Mouse (Mus musculus): ENCODE data around the gene Fam129a.
"Not testable (repeated sequence)": the region's sequence is repeated elsewhere in the genome, so short reads cannot be mapped to it uniquely, and the experiment has no call there.

The Fam129a gene

DNA sequence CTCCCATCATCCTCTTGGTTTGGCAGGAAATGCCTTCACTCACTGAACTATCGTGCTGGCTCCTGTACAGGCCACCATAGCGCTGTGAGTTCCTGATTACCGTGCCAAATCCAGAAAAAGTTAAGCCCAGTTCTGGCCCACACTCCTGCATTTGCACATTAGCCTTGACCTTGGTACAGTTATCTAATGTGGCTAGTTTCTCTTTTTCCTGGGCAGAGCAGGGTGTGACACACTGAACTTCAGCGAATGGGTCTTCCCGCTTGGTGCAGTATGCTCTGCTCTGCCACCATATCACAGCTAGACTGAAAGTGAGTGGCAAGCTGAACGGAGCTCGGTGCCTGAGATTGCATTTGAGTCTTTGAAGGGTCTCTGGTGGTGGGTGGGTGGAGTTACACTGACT, 128.4 kb downstream of the Fam129a start:
- no peak for DNase-seq (ENCODE audit: low read depth)

DNA sequence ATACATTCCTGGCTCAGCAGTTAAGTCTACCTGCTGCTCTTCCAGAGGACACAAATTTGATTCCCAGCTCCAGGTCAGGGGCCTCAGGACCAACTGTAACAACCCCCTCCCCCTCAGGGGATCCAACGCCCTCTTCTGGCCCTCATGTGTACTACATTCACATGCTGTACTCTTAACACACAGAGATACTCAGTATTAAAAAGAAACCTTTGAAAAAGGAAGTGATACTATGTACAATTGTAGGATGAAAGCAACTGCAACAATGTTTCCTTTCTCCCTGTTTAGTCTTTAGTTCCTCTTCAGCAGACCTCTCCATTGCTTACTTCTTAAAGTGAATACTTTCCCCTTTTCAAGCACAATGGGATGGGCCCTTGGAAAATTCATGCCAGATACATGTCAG, 131.8 kb downstream of the Fam129a start:
- DNase-seq (ENCODE audit: low read depth) = no peak

DNA sequence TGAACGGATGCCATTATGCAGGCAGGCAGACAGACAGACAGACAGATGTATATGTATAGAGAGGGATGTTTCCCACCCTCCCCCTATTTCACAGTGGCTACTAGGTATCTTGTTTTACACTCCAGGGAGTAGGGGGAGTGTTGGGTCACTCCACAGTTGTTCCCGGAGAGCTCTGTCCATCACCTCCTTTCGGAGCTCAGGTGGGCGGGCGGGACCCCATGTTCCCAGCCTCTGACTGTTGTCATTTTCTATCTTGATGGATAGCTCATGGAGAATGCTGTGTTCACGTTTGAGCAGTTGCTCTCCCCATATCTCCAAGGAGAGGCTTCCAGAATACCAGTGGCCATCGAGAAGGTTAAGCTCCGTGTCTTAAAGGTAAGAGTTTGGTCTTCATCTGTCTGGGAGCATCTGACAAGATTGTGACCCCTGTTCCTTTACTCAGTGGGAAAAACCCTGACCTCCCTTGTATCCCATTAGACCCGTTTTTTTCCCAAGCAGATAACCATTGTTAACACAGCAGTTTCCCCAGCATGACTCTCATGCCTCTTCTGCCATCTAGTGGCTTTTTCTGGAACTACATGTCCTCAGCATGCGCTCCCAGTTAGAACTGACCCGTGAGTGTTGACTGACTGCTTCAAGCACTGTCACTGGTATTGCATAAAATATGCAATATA, 134.9 kb downstream of the Fam129a start:
- peak; percentile 87 for DNase-seq (ENCODE audit: low read depth)

DNA sequence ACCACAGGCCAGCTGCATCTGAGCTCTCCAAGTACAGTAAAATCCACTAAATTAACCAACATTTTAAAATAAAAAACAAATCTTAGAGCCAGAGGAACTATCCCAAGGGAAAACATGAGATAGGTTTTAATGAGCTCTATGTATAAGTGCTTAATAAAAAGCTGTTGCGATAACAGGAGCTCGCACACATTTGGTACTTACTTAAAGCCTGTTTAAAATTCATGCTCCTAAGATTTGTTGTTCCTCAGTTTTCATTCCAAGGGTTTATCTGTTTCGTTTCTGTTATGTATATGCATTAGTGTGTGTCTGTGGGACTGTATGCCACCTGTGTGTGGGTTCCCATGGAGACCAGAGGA, 135.4 kb downstream of the Fam129a start:
- no peak for DNase-seq (ENCODE audit: low read depth)

GRCm38 (mm10) chr1:151708966-151709733, 138.2 kb downstream of the Fam129a start:
- no peak for DNase-seq (ENCODE audit: low read depth)

DNA sequence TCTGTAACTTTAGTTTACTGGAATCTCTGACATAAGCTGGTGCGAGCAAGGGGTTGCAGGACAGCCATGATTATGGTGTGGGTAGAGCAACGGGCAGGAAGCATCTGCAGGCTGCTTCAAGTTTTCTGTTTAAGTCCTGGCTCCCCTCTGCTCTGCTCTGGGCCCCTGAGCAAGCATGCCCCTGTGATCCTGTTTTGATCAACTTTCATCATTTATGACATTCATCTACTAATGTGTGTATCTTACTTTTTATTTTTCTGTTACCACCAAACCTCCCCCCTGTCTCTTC, 138.7 kb downstream of the Fam129a start:
- DNase-seq (ENCODE audit: low read depth) = no peak

DNA sequence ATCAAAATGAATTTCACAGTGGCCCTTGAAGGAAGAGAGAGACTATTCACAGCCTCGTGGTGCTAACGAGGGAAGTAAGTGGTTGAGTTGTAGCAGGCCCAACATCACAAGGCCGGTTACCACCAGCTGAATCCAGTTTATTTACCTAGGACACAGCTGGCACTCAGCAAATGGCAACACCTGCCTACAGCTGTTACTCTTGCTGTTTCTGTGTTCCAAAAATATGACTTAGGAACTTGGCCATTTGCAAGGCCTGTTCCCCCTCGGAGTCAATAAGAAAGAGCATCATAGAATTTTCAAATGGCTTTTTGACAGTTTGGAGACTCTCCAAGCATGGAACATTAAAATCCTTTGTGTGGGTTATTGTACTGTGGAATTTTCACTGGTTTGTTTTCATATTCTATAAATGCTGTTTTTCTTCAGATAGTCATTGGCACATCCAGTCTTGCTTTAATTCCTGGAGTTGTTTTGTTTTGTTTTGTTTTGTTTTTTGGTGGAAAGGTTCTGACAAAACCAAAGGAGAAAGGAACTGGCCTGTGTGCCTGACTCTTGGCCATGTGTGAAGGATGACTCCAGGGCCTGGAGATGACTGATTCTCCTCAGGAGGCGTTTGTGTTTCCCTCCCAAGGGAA, 139.6 kb downstream of the Fam129a start:
- no peak for DNase-seq (ENCODE audit: low read depth)

GRCm38 (mm10) chr1:151711062-151711461, 140.1 kb downstream of the Fam129a start:
- no peak for DNase-seq (ENCODE audit: low read depth)

DNA sequence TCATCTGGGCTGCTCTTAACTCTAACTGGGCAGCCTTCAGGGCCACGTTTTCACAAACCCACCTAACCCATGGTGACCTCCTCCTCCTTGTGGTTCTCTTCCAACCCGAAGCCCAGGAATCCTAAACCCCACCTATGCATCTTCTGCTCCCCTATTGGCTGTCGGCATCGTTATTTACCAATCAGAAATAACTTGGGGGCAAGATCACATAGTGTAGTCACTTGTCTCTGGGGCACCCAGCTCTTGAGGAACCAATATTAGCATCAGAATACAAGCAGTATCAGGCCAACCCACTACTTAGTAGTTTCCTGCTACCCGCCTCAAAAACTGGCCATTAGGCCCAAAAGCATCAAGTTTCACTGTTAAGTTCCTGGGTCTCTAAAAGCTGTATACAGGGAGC, 141.7 kb downstream of the Fam129a start:
- no peak for DNase-seq (ENCODE audit: low read depth)

- DNase-seq (ENCODE audit: low read depth) = no peak
Measured at GRCm38 (mm10) chr1:151713622-151714021, 142.6 kb downstream of the Fam129a start.

DNA sequence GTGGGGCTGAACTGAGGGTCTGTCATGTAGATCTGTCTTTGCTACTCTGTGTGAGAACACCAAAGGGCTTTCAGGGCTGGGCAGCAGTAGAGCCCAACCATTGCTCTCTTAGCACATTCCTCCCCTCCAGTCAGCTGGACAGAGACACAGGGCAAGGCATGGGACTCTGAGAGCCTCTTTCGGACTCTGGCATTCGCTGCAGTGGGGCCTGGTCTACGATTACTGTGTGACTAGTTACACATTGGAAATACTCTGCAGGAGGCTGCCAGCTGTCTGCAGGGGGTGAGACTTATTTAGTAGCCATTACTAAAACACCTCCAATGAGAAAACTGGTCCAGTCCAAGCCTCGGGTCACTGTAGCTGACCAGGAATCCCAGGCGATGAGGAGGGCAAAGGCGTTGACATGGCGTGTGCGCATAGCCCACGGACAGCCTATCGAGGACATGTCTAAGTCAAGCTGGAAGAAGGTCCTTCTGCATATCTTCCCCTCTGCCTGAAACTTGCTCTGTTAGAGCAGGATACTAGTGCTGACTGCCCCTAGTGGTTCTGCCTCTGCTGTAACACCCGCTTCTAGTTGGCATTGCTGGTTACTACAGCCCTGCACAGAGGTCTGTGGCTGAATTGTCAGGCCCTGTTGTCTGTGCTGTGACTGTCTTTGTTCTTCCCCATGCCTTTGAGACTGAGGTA, 145.2 kb downstream of the Fam129a start:
- DNase-seq (ENCODE audit: low read depth) = no peak

DNA sequence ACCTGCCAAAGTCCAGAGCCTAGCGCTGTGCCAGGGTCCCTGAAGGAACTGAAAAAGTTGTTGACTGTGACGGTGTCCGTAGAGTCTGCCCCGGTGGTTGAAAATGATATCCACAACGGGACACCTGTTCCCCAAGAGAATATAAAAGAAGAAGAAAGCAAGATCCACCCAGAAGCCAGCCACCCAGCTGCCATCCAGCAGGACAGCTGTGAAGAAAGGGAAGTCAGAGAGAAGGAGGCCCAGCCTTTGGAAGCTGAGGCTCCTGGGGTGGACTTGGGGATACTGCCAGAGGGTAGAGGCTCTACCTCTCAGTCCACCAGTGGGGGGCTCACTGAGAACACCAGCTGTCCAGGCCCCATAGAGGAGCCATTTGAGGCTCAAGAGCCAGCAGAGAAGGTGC, 146.6 kb downstream of the Fam129a start:
- no peak for DNase-seq (ENCODE audit: low read depth)

GRCm38 (mm10) chr1:151718575-151718974, 147.6 kb downstream of the Fam129a start:
- DNase-seq (ENCODE audit: low read depth) = no peak

DNA sequence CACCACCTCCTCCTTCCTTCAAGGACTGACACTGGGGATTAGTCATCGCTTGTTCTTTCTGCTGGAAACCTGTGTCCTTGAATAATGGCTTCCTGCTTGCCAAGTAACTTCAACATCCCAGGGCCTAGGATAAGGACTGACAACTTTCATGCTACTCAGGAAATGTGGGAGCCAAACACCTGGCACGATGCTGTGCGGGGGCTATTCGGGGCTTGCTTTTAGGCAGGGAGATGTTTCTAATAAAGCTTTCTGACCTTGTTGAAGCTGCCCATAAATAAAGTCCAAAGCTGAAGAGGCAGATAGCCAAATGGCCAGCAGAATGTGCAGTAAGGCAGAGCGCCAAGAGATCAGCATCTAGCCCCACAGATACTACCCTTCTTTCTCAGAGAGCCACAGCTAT, 148.9 kb downstream of the Fam129a start:
- no peak for DNase-seq (ENCODE audit: low read depth)

DNA sequence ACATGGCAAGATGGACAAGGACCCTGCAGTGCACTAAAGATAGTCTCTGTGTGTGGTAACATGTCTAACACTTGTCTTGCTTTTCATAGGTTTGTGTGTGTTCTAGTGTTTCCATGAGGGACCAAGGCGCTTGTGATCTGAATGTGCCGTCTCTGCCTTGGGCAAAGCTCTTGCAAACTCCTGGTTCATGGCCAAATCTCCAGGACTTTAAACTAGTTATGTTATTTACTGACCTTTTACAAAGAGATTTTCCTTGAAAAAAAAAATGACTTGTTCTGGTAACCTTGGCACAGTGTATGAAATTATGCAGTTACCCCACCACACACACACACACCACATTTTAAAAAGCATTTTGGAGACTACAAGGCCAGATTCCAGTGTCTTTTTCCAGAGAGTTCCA, 149.6 kb downstream of the Fam129a start:
- DNase-seq (ENCODE audit: low read depth) = no peak

GRCm38 (mm10) chr1:151721357-151721983, 150.5 kb downstream of the Fam129a start:
- DNase-seq (ENCODE audit: low read depth) = no peak

GRCm38 (mm10) chr1:151723771-151724170, 152.8 kb downstream of the Fam129a start:
- no peak for DNase-seq (ENCODE audit: low read depth)

GRCm38 (mm10) chr1:151725590-151725989, 154.6 kb downstream of the Fam129a start:
- no peak for DNase-seq (ENCODE audit: low read depth)

DNA sequence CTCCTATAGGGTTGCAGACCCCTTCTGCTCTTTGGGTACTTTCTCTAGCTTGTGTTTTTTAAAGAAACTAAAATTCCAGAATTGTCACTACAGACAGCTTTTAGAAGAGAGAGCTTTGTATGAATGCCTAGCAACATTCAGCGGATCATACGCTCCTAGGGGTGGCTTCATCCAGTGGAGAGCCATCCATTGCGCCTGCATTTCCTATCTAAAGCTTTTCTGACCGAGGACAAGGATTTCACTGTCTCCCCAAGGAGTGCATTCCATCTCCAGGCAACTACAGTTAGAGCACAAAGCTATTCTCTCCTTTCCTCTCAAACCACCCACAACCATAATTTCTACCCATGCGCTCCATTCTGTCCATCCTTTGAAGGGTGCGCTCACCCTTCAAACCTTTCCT, 155.4 kb downstream of the Fam129a start:
- no peak for DNase-seq (ENCODE audit: low read depth)

- DNase-seq (ENCODE audit: low read depth) = no peak
Measured at GRCm38 (mm10) chr1:151728141-151728540, 157.2 kb downstream of the Fam129a start.

DNA sequence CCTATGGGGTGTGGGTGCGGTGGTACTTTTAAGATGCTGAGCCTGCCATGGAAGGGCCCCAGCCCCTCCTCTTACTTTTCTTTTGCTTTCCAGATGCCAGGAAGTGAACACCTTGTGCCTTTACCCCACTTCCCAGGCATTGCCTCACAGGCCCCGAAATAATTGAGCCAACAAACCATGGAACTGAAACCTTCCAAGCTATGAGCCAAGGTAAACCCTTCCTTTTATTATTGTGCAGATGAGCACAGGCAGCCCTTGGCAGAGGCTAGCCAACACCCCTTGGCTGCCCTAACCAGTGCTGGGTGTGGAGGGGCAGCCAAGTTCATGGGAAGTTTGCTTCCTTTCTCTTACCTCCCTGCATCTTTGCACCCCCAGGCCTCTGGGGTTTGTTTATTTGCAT, 166.2 kb downstream of the Fam129a start:
- DNase-seq (ENCODE audit: low read depth) = no peak

DNA sequence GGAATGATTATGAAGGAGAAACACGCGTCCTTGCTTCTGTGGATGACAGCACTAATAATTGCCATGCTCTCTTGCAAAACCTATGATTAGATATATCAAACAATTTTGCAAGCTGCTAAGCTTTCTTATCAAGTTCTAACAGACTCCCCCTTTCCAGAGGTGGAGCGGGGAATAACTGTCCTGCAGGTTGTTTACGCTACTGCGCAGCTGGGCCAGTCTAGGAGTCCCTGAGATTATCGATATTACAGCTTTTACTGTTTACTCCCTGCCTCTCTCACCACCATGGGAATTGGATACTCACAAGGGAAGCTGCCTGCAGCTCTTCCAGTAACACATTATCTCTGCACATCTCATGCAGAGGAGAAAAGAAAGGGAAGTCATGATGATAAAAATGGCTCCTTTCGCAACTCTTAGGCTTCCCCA, 170.2 kb downstream of the Fam129a start:
- DNase-seq (ENCODE audit: low read depth) = no peak

GRCm38 (mm10) chr1:151749894-151750293, 178.9 kb downstream of the Fam129a start:
- not testable (repeated sequence) for DNase-seq (ENCODE audit: low read depth)

Measured in naive thymus-derived CD4-positive, alpha-beta T cell, adult 2 months (primary cell).